Mouse (Mus musculus) hindbrain, postnatal 0 days (tissue): ENCODE data around the gene Mta2. TPM values are rescaled to one million over a fixed set of nuclear protein-coding genes. Genes with fewer than 3 reads are reported as not detected.

Experiments
- ATAC-seq: fragments of 200-750 bp; cut with Nextera tagmentation; 2 replicates; pipeline ENCODE4 v1.8.0; 2017; ENCODE audit warnings: mild to moderate bottlenecking, moderate TSS enrichment, moderate library complexity
- DNase-seq: peaks from one replicate; pipeline ENCODE4 v3.0.0-alpha.2; 2015; ENCODE audit warnings: low spot score
- H3K27ac ChIP-seq: fragments of 300-500 bp; sonication (generic); 2 replicates; pipeline ENCODE4 v1.5.1; 2014; ENCODE audit warnings: mild to moderate bottlenecking
- H3K27me3 ChIP-seq: fragments of 300-500 bp; sonication (generic); 2 replicates; pipeline ENCODE4 v1.6.1; 2014; ENCODE audit warnings: low read length, mixed read lengths; ENCODE audit not compliant: insufficient read depth
- H3K36me3 ChIP-seq: fragments of 300-500 bp; sonication (generic); 2 replicates; pipeline ENCODE4 v1.6.1; 2014; ENCODE audit warnings: low read length, mixed read lengths; ENCODE audit not compliant: insufficient read depth
- H3K4me1 ChIP-seq: fragments of 300-500 bp; sonication (generic); 2 replicates; pipeline ENCODE4 v1.6.1; 2014; ENCODE audit warnings: antibody characterized with exemption, low read length, mixed read lengths; ENCODE audit not compliant: insufficient read depth
- H3K4me2 ChIP-seq: fragments of 300-500 bp; sonication (generic); 2 replicates; pipeline ENCODE4 v1.6.1; 2014; ENCODE audit warnings: low read depth, mild to moderate bottlenecking, low read length, moderate library complexity, mixed read lengths
- H3K4me3 ChIP-seq: fragments of 300-500 bp; sonication (generic); 2 replicates; pipeline ENCODE4 v1.5.1; 2014; ENCODE audit warnings: low read length
- H3K9ac ChIP-seq: fragments of 300-500 bp; sonication (generic); replicated peaks from 2 replicates; pipeline ENCODE4 v1.6.1; 2014; ENCODE audit warnings: mild to moderate bottlenecking, low read length, moderate library complexity, mixed read lengths
- H3K9me3 ChIP-seq: fragments of 300-500 bp; sonication (generic); 2 replicates; pipeline ENCODE4 v1.6.1; 2016; ENCODE audit warnings: low read length, mixed read lengths
- CTCF ChIP-seq: IDR thresholded peaks from 2 replicates; pipeline ENCODE4 v1.5.1; 2016; ENCODE audit warnings: antibody characterized with exemption, control low read depth, low read depth
- WGBS: fragments of 180-500 bp; shearing (Covaris S2); extraction: QIAGEN DNeasy Blood & Tissue Kit; methylation state at CpG from one replicate; pipeline ENCODE4 v1.1.7; 2014; 5-methylcytosine and 5-hydroxymethylcytosine counted together
- polyA plus RNA-seq: library from polyadenylated mRNA; unstranded; fragments of >200 nt; fragmentation: Nextera tagmentation; extraction: Ambion mirVana; gene quantifications from 2 replicates; pipeline ENCODE4 v1.2.1, GENCODE M21; 2015
- total RNA-seq: library from RNA; depleted of rRNA; stranded (reverse); fragments of >200 nt; gene quantifications from 2 replicates; pipeline ENCODE4 v1.2.3, GENCODE M21; 2014

The Mta2 gene
- total and polyA plus RNA-seq, 2 experiments from 2014 or later, result 71.4 to 75.2 TPM

- H3K4me1 ChIP-seq, result 0 out of 2 replicates have a peak, but pooled peaks cover 3% of the 10 kb centered on the region
- H3K27ac ChIP-seq, result peak overlapping the region; percentile 4; the same call in 1 of the 2 replicates
- H3K4me3 ChIP-seq, result peak overlapping the region; percentile 50
- H3K36me3 ChIP-seq, result no peaks in the 10 kb centered on the region
- DNase-seq (no peak), ATAC-seq (peak; percentile 46)
- 16% methylated on average over 14 of the region's 15 CpGs for WGBS
- peaks cover 14% of the 10 kb centered on the region; the same call in 1 of the 2 replicates for H3K27me3 ChIP-seq
- peak overlapping the region; percentile 84 for H3K4me2 ChIP-seq
- TF ChIP-seq CTCF, result no peak
- no peaks in the 10 kb centered on the region for H3K9me3 ChIP-seq
- H3K9ac ChIP-seq, result peak overlapping the region; percentile 33; the same call in 1 of the 2 replicates
These were observed 48.9 kb downstream of the Mta2 start for GRCm38 (mm10) chr19:8990432-8991102.

DNA sequence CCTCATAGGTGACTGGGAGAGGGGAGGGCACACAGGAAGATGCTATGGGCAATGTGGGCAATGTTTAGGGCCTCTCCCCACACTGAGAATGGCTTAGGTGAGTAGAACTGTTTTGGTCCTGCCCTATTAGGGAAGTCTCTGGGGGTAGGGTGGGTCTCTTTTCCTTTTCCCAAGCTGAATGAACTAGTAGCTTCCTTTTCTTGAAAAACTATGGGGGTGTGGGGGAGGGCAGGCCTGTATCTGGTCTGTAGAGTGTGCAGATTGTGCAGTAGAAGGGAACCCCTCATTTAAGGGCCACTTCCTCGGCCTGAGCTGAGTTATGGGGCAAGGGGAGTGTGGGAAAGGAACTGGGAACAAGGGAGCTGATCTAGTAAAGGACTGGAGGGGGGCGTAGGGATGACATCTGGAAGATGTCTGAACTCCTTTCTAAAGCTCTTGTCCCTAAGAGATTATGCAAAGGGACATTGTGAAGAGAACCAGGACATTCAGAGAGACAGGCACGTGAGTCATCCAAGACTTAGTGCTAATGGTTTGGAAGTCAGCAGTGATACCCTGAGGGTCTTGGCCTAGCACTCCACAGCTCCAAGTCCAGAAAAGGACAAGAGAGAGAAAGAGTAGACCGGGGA, 49.7 kb downstream of the Mta2 start:
- H3K9ac ChIP-seq, result no peak overlapping the region
- H3K4me3 ChIP-seq, result no peak overlapping the region
- TF ChIP-seq CTCF, result no peak
- H3K9me3 ChIP-seq, result no peaks in the 10 kb centered on the region
- H3K4me2 ChIP-seq, result no peak overlapping the region
- no peaks in the 10 kb centered on the region for H3K36me3 ChIP-seq
- peaks cover 14% of the 10 kb centered on the region; the same call in 1 of the 2 replicates for H3K27me3 ChIP-seq
- WGBS, result 73% methylated on average over 4 of the region's 4 CpGs
- DNase-seq (no peak), ATAC-seq (no peak)
- 0 out of 2 replicates have a peak, but pooled peaks cover 3% of the 10 kb centered on the region for H3K4me1 ChIP-seq
- no peak overlapping the region for H3K27ac ChIP-seq

DNA sequence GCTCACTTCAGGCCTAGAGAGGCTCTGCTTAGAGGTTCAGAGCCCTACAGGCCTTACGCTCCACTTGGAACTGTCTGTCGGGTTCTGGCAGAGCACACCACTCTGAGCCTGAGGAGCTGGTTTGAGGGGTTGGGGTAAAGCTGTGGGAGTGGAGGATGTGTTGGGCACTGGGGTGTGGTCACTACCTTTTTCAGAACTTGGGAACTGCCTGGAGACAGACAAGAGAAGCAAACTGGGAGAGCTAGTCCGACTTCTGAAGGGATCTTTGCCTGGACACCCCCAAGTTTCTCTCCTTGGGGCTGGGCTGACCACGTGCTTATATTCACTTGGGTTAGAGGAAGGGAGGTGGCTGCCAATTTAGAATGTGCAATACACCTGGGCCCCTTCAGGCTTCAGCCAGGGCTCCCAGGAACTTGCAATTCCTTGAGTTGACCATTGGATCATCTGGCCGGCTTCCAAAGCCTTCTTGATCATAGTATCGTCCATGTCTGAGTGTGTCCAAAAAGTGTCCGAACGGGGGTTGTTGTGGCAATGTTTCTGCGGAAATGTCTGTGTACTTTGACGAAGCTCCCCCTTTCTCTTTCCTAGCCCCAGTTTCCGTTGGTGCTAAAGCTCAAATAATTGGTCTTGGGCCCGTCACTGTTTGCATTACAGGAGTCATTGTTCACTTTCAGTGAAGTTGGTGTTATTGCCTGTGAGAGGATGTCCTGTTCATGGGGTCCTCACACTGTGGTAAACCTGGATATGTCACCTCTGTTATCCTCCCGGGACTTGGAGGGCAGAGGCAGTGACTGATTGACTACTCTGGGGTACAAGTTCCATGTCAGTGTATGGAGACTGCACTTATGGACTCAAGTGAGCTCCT, 50.4 kb downstream of the Mta2 start:
- Histone ChIP-seq H3K27ac (no peak overlapping the region), H3K4me2 (peak overlapping the region; percentile 31; the same call in 1 of the 2 replicates)

GRCm38 (mm10) chr19:8992769-8993624, 51.3 kb downstream of the Mta2 start:
- H3K36me3 ChIP-seq, result no peaks in the 10 kb centered on the region
- ATAC-seq, result peak; percentile 73
- no peak overlapping the region for H3K27ac ChIP-seq
- H3K9me3 ChIP-seq, result no peaks in the 10 kb centered on the region
- peak; percentile 78 for DNase-seq
- H3K4me3 ChIP-seq, result no peak overlapping the region
- peak overlapping the region; percentile 28; the same call in 1 of the 2 replicates for H3K9ac ChIP-seq
- 0 out of 2 replicates have a peak, but pooled peaks cover 3% of the 10 kb centered on the region for H3K4me1 ChIP-seq
- peaks cover 14% of the 10 kb centered on the region; the same call in 1 of the 2 replicates for H3K27me3 ChIP-seq
- TF ChIP-seq CTCF, result peak; percentile 84
- WGBS, result 35% methylated on average over 12 of the region's 12 CpGs
- peak overlapping the region; percentile 31; the same call in 1 of the 2 replicates for H3K4me2 ChIP-seq

More for the DNA sequence above, 50.4 kb downstream of the Mta2 start:
- 0 out of 2 replicates have a peak, but pooled peaks cover 3% of the 10 kb centered on the region for H3K4me1 ChIP-seq
- TF ChIP-seq CTCF, result no peak
- peak overlapping the region; percentile 28; the same call in 1 of the 2 replicates for H3K9ac ChIP-seq
- peaks cover 14% of the 10 kb centered on the region; the same call in 1 of the 2 replicates for H3K27me3 ChIP-seq
- no peaks in the 10 kb centered on the region for H3K36me3 ChIP-seq
- 79% methylated on average over 13 of the region's 13 CpGs for WGBS
- no peak overlapping the region for H3K4me3 ChIP-seq
- DNase-seq (no peak), ATAC-seq (no peak)
- no peaks in the 10 kb centered on the region for H3K9me3 ChIP-seq

DNA sequence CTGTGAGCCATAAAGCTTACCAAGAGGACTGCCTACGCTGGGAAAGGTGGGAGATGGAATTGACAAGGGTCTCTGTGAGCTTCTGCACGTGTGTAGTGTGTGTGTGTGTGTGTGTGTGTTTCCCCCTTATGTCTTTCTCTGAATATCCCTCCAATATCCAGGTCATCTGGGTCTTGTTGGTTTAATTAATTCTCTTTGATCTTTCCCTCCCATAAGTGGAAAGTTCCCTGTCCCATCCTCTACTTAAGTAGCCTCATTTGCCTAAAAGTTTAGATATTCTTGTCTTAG, 51.9 kb downstream of the Mta2 start:
- WGBS, result 61% methylated on average over 2 of the region's 2 CpGs
- Histone ChIP-seq H3K4me1 (0 out of 2 replicates have a peak, but pooled peaks cover 3% of the 10 kb centered on the region), H3K4me2 (no peak overlapping the region), H3K9ac (no peak overlapping the region), H3K36me3 (no peaks in the 10 kb centered on the region), H3K27me3 (peaks cover 10% of the 10 kb centered on the region; the same call in 1 of the 2 replicates), H3K27ac (no peak overlapping the region), H3K9me3 (no peaks in the 10 kb centered on the region), H3K4me3 (no peak overlapping the region)
- TF ChIP-seq CTCF, result no peak
- no peak for DNase-seq
- ATAC-seq, result no peak
